Mouse (Mus musculus) hindbrain, embryonic 15.5 days (tissue): ENCODE measurements around the gene Vps37c. TPM values are rescaled to one million over a fixed set of nuclear protein-coding genes. Genes with fewer than 3 reads are reported as not detected.

ENCODE experiments used
- ATAC-seq: fragments of 200-750 bp; cut with Nextera tagmentation; 2 replicates; pipeline ENCODE4 v1.8.0; 2017; ENCODE audit warnings: low read depth, moderate number of reproducible peaks, moderate TSS enrichment; ENCODE audit not compliant: low FRiP score
- H3K27ac ChIP-seq: fragments of 300-500 bp; sonication (generic); replicated peaks from 2 replicates; pipeline ENCODE4 v1.5.1; 2015; ENCODE audit warnings: mild to moderate bottlenecking, inconsistent platforms
- H3K27me3 ChIP-seq: fragments of 300-500 bp; sonication (generic); 2 replicates; pipeline ENCODE4 v1.6.1; 2015; ENCODE audit warnings: control low read depth, inconsistent platforms
- H3K36me3 ChIP-seq: fragments of 300-500 bp; sonication (generic); 2 replicates; pipeline ENCODE4 v1.6.1; 2015; ENCODE audit warnings: control low read depth, inconsistent platforms
- H3K4me1 ChIP-seq: fragments of 300-500 bp; sonication (generic); replicated peaks from 2 replicates; pipeline ENCODE4 v1.6.1; 2015; ENCODE audit warnings: control low read depth, inconsistent platforms
- H3K4me2 ChIP-seq: fragments of 300-500 bp; sonication (generic); 2 replicates; pipeline ENCODE4 v1.6.1; 2015; ENCODE audit warnings: moderate library complexity, mild to moderate bottlenecking, inconsistent platforms
- H3K4me3 ChIP-seq: fragments of 300-500 bp; sonication (generic); 2 replicates; pipeline ENCODE4 v1.5.1; 2015; ENCODE audit warnings: mild to moderate bottlenecking, inconsistent platforms
- H3K9ac ChIP-seq: fragments of 300-500 bp; sonication (generic); 2 replicates; pipeline ENCODE4 v1.6.1; 2015; ENCODE audit warnings: inconsistent platforms
- H3K9me3 ChIP-seq: fragments of 300-500 bp; sonication (generic); 2 replicates; pipeline ENCODE4 v1.6.1; 2016; ENCODE audit warnings: control low read depth, inconsistent platforms
- WGBS: fragments of 180-500 bp; shearing (Covaris S2); methylation state at CpG from one replicate; pipeline ENCODE4 v1.1.7; 2015; 5-methylcytosine and 5-hydroxymethylcytosine counted together
- polyA plus RNA-seq: library from polyadenylated mRNA; unstranded; fragments of >200 nt; fragmentation: Nextera tagmentation; extraction: Ambion mirVana; gene quantifications from 2 replicates; pipeline ENCODE4 v1.2.1, GENCODE M21; 2015

The Vps37c gene
- polyA plus RNA-seq, 1 experiment from 2014 or later: 31.8 TPM

DNA sequence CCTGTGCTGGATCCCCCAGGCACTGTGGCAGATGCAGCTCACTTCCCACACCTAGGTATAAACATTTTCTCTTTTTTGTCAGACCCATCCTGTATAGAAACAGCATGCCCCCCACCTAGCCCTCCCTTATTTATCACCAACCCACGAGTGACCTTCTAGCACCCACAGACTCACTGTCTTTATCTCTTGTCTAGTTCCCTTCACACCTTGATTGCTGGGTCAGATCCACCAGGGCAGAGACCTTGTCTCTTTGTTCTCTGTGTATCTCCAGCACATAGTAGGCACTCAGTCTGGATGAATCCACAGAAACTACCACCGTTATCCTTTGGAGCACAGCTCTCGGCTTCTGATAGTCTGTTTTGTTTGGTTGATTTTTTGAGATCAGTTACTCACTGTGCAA lies 46.5 kb downstream of the Vps37c start:
- 91% methylated on average over 3 of the region's 3 CpGs for WGBS
- no peak overlapping the region for H3K27ac ChIP-seq

DNA sequence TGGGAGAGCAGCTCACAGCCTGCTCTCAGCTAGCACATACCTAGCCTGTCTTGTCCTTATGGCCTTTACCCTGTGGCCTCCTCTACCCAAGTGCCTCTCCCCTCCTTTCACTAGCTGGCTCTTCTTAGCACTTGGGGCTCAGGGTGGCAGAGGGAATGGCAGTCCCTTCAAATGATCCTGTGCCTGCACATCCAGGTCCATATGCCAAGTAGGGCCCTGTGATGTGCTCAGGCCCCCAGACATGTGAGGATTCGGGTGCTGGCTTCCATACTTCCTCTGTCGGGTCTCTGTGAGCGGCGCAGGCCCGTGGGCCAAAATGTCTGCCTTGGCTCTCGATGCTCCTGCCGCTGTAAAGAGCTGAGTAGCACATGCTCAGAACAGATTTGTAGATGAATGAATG lies 47.3 kb downstream of the Vps37c start:
- WGBS: 98% methylated on average over 7 of the region's 7 CpGs
- no peak for ATAC-seq
- Histone ChIP-seq H3K9ac (no peak overlapping the region), H3K9me3 (no peaks in the 10 kb centered on the region), H3K4me1 (no peaks in the 10 kb centered on the region), H3K36me3 (no peaks in the 10 kb centered on the region), H3K27ac (no peak overlapping the region), H3K4me3 (no peak overlapping the region), H3K4me2 (no peak overlapping the region), H3K27me3 (no peaks in the 10 kb centered on the region)

More for the DNA sequence above, 46.5 kb downstream of the Vps37c start:
- no peaks in the 10 kb centered on the region for H3K27me3 ChIP-seq
- no peaks in the 10 kb centered on the region for H3K9me3 ChIP-seq
- no peak for ATAC-seq
- no peak overlapping the region for H3K4me2 ChIP-seq
- no peak overlapping the region for H3K9ac ChIP-seq
- no peaks in the 10 kb centered on the region for H3K36me3 ChIP-seq
- no peaks in the 10 kb centered on the region for H3K4me1 ChIP-seq
- no peak overlapping the region for H3K4me3 ChIP-seq

DNA sequence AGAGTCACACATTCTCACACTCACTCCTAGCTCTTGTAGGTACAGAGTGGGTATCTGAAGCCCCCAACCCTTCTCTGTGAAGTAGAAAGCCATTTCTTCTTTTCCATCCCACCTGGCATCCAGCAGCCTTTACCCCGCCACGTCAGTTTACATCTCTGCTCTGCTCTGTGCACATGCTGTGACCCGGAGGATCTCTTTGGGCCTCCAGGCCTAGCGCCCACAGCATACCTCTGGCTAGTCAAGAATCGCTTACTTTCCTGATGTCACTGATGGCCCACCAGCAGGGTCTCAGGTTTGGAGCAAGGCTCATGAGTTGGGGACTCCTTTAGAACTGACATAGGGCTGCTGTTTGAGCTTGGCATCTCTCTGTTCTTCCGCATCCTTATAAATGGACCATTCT lies 49.5 kb downstream of the Vps37c start:
- H3K4me3 ChIP-seq: no peak overlapping the region
- WGBS: 94% methylated on average over 6 of the region's 6 CpGs
- no peak overlapping the region for H3K9ac ChIP-seq
- no peak overlapping the region for H3K27ac ChIP-seq
- no peaks in the 10 kb centered on the region for H3K27me3 ChIP-seq
- no peak for ATAC-seq
- no peak overlapping the region for H3K4me2 ChIP-seq
- H3K9me3 ChIP-seq: no peaks in the 10 kb centered on the region
- no peaks in the 10 kb centered on the region for H3K4me1 ChIP-seq
- H3K36me3 ChIP-seq: no peaks in the 10 kb centered on the region

DNA sequence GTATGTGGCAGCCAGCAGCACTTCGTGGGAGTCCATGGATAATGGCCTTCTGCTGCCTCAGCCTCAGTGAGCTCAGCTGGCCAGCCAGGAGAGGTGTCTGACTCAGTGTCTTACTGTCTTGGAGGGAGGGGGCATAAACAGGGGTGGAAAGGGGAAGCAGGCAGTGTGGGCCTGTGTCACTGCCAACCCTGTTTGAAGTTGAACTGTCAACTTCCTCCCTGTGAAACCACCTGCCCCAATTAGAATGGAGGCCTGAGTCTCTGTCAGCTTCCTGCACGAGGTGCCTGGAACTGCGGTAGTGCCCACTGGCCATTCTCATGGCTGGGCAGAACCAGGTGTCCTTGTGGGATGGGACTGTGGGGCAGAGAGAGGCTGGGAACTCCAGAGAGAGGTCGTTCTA lies 50.3 kb downstream of the Vps37c start, which contains the start of gene Cd5:
Gene Cd5 (minus strand): TSS at position 192 of the 400 bp plus-strand sequence.
- Histone ChIP-seq H3K4me3 (no peak within 1 kb of the TSS), H3K36me3 (no peaks in the 10 kb centered on the region), H3K9ac (no peak within 1 kb of the TSS), H3K9me3 (no peaks in the 10 kb centered on the region), H3K27ac (no peak within 1 kb of the TSS), H3K4me2 (no peak within 1 kb of the TSS), H3K27me3 (no peaks in the 10 kb centered on the region), H3K4me1 (no peaks in the 10 kb centered on the region)
- no peak for ATAC-seq
- 83% methylated on average over 4 of the region's 4 CpGs for WGBS

DNA sequence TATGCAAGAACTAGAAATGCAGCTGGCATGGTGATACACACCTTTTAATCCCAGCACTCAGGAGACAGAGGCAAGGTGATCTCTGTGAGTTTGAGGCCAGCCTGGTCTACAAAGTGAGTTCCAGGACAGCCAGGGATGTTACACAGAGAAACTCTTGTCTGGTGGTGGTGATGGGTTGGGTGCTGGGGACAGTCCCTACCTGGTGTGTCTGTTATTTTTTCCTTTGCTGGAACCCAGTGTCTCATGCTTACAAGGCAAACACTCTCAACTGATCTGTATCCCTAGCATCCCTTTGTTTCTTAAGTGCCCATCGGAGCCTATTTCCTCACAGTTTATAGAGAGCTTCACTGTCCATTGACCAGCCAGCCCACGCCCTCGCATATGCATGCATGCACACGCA lies 51.4 kb downstream of the Vps37c start:
- H3K4me3 ChIP-seq: no peak overlapping the region
- no peaks in the 10 kb centered on the region for H3K4me1 ChIP-seq
- H3K9me3 ChIP-seq: no peaks in the 10 kb centered on the region
- WGBS: 94% methylated on average over 4 of the region's 4 CpGs
- H3K36me3 ChIP-seq: no peaks in the 10 kb centered on the region
- ATAC-seq: no peak
- H3K4me2 ChIP-seq: no peak overlapping the region
- no peak overlapping the region for H3K27ac ChIP-seq
- no peaks in the 10 kb centered on the region for H3K27me3 ChIP-seq
- H3K9ac ChIP-seq: no peak overlapping the region

DNA sequence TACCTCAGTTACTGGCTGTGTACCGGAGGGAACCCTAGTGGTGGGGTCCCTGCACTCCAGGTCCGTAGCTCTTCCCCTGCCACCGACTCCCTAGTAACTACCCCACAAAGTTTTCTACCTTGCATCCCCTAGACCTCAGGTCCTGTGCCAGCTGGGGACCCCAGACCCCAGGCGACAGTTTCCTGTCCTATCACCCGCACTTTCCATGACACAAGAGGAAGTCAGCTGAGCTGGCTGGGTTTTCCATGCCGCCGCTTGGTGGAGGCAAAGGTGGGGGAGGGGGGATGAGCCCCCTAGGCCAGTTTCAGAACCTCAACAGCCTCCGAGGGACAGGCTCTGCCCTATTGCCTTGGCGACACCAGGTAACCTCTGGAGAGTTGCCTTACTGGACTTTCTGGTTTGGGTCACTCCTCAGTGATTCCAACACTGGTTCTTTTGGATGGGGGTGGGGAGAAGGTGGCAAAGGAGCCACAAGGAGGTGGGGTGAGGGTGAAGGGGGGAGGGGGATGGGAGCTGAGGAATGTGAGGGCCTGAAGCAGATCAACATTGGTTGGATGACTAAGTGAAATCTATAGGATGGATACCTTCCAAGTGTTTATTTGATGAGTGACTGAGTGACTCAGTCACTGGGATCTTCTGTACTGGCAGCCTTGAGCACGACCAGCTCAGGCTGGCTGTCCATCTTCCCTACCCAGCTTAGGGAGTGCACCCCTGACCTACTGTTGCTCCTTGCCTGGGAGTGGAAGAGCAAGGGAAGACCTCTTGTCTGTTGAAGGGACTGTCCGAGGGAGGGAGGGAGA lies 52.3 kb downstream of the Vps37c start:
- ATAC-seq: 0 out of 2 replicates have a peak, but pooled peaks have one; percentile 13
- Histone ChIP-seq H3K9me3 (no peaks in the 10 kb centered on the region), H3K4me3 (no peak overlapping the region), H3K4me2 (no peak overlapping the region), H3K27ac (no peak overlapping the region), H3K27me3 (no peaks in the 10 kb centered on the region), H3K36me3 (no peaks in the 10 kb centered on the region), H3K4me1 (no peaks in the 10 kb centered on the region), H3K9ac (no peak overlapping the region)
- WGBS: 49% methylated on average over 11 of the region's 11 CpGs

DNA sequence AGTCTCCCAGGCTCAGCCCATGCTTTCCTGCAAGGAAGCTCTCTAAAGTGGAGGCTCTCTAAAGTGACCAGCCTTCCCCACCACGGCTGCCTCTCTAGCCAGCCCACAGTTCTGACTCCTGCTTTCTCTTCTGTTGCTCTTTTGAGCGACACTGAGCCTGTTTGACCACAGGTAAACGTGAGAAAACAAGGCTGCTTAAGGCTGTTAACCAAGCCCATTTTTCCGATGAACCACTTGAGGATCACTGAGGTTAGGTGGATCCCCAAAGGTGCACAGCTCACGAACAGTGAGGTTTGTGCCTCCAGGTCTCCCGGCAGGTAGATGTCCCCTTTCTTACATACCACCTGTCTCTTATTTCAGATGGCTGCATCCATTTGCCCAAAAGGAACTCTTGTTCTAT lies 53.6 kb downstream of the Vps37c start:
- no peak overlapping the region for H3K9ac ChIP-seq
- H3K4me1 ChIP-seq: no peaks in the 10 kb centered on the region
- H3K27ac ChIP-seq: no peak overlapping the region
- no peaks in the 10 kb centered on the region for H3K9me3 ChIP-seq
- no peak overlapping the region for H3K4me2 ChIP-seq
- 88% methylated on average over 6 of the region's 6 CpGs for WGBS
- no peak for ATAC-seq
- no peak overlapping the region for H3K4me3 ChIP-seq
- no peaks in the 10 kb centered on the region for H3K36me3 ChIP-seq
- no peaks in the 10 kb centered on the region for H3K27me3 ChIP-seq

DNA sequence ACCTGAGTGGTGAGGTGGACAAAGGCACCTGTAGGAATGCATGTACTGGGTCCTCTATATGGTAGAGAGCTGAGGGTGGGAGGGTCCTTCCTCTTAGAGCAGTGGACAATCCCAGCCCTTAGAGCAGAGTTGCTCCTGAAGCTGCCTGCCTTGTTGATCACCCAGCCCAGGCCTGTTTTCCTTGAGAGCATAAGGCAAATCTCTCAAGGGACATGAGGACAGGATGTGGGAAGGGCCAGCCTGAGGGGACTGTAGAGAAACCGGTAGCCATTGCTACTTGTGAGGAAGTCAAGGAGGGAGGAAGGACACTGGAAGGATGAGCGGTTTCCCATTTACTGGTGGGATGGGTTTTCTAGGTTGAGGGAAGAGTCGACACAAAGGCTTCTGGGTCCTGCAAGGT lies 54.0 kb downstream of the Vps37c start:
- no peaks in the 10 kb centered on the region for H3K36me3 ChIP-seq
- WGBS: 81% methylated on average over 3 of the region's 3 CpGs
- no peak for ATAC-seq

DNA sequence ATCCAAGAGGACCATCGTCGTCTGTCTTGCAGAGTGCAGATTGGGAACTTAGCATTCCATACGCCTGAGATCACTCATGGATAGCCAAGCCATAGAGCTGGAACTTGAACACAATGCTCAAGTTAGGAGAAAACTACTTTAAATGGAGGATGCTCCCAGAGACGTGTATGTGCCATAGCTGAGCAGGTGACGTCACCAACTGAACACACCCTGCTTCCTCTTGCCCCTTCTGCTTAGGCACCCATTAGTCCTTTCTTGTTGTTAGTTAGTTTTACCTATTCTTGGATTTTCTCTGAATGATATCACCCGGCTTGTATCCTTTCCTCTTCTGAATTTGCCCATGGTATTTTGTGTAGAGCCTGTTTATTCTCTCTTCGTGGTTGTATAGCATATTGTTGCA lies 58.6 kb downstream of the Vps37c start:
- Histone ChIP-seq H3K9me3 (no peaks in the 10 kb centered on the region), H3K9ac (no peak overlapping the region), H3K4me1 (no peaks in the 10 kb centered on the region)

More for the DNA sequence above, 54.0 kb downstream of the Vps37c start:
- Histone ChIP-seq H3K4me1 (no peaks in the 10 kb centered on the region), H3K27me3 (no peaks in the 10 kb centered on the region), H3K4me2 (no peak overlapping the region), H3K9ac (no peak overlapping the region), H3K9me3 (no peaks in the 10 kb centered on the region), H3K27ac (no peak overlapping the region), H3K4me3 (no peak overlapping the region)

DNA sequence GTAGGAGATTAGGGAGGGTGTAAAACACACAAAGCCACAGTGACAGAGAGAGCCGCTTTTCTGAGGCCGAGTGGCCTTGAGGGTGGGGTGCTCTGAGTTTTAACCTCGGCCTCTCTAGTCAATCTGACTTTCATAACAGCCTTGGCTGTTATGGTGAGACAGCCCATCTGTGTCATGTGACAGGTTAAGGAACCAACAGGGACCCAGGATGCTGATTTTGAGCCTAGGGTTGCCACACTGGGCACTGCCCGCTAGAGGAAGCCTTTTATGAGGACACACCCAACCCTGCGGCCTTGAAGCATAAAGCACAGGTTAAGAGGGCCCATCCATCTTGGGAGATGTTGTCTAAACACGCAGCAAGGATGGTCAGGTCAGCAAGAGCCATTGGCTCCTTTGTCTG lies 59.2 kb downstream of the Vps37c start:
- H3K4me2 ChIP-seq: no peak overlapping the region
- ATAC-seq: no peak
- 88% methylated on average over 6 of the region's 6 CpGs for WGBS
- no peaks in the 10 kb centered on the region for H3K27me3 ChIP-seq
- H3K27ac ChIP-seq: no peak overlapping the region
- no peaks in the 10 kb centered on the region for H3K36me3 ChIP-seq
- no peaks in the 10 kb centered on the region for H3K4me1 ChIP-seq
- no peak overlapping the region for H3K9ac ChIP-seq
- H3K4me3 ChIP-seq: no peak overlapping the region
- no peaks in the 10 kb centered on the region for H3K9me3 ChIP-seq

More for the DNA sequence above, 58.6 kb downstream of the Vps37c start:
- no peak overlapping the region for H3K27ac ChIP-seq
- ATAC-seq: no peak
- H3K27me3 ChIP-seq: no peaks in the 10 kb centered on the region
- H3K36me3 ChIP-seq: no peaks in the 10 kb centered on the region
- H3K4me3 ChIP-seq: no peak overlapping the region
- 81% methylated on average over 7 of the region's 7 CpGs for WGBS
- H3K4me2 ChIP-seq: no peak overlapping the region

DNA sequence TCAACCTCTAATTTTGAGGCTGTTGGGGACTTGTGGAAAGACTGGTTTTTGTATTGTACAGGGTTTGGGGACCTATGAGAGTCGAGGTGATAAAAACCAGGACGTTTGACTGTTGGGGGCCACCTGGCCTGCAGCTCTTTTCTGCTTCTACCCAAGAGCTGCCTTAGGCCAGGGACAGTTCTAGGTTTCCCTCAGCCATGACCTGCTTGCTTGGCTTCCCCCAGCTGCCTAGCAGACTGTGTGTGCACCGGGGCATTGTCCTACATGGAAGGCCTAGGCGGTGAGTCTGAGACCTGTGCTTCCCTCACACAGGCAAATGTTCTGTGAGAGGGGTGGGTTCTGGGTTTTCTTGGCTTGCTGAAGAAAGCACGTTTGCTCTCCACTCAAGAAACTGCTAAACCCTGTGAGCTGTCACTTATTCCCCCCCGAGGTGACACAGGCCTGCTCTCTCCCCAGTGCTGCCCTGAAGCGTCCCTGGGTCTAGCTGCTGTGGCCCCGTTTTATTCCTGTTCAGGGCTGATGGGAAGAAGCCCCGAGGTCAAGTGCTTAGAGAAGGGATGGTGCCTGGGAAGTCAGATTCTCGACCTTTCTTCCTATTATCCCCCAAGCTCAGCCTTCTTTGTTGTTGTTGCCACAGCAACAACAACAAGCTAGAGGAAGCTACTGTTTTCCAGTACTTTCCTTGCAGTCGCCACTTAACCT lies 60.0 kb downstream of the Vps37c start:
- Histone ChIP-seq H3K4me3 (no peak overlapping the region), H3K9ac (no peak overlapping the region), H3K9me3 (no peaks in the 10 kb centered on the region), H3K27ac (no peak overlapping the region), H3K27me3 (no peaks in the 10 kb centered on the region), H3K4me1 (no peaks in the 10 kb centered on the region), H3K36me3 (no peaks in the 10 kb centered on the region), H3K4me2 (no peak overlapping the region)
- 43% methylated on average over 11 of the region's 11 CpGs for WGBS
- ATAC-seq: peak; percentile 45; the same call in 1 of the 2 replicates

DNA sequence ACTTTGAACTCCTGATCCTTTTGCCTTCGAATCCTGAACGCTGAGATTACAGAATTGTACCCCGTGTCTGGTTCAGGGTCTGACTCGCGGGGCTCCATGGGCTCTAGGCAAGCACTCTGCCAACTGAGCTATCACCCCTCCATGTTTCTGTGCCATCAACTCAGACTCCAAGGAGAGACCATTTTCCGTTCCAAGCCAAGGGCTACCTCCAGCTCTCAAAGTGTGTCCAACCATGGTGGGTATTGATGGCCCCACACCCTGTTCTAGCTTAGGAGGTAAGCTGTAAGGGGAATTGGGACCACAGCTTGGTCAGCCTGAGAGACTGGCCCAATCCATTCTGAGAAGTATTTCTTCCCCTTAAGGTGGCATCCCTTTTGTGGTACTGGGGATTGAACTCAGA lies 60.8 kb downstream of the Vps37c start:
- no peaks in the 10 kb centered on the region for H3K9me3 ChIP-seq
- no peaks in the 10 kb centered on the region for H3K4me1 ChIP-seq
- no peak overlapping the region for H3K27ac ChIP-seq
- H3K36me3 ChIP-seq: no peaks in the 10 kb centered on the region
- no peak overlapping the region for H3K4me2 ChIP-seq
- H3K4me3 ChIP-seq: no peak overlapping the region
- ATAC-seq: no peak
- no peak overlapping the region for H3K9ac ChIP-seq
- no peaks in the 10 kb centered on the region for H3K27me3 ChIP-seq
- 89% methylated on average over 6 of the region's 6 CpGs for WGBS
